Mouse (Mus musculus) layer of hippocampus, adult 8-10 months (tissue): ENCODE measurements around the gene Zfp281. TPM values are rescaled to one million over a fixed set of nuclear protein-coding genes. Genes with fewer than 3 reads are reported as not detected.

Source experiments
- DNase-seq, 2 experiments: peaks; one replicate each; pipeline ENCODE4 v3.0.0; 2022; ENCODE audit warnings: low spot score in 2 of 2
- total RNA-seq, 4 experiments: library from RNA; stranded (reverse); gene quantifications; 2 replicates each; pipeline ENCODE4 v1.2.4; 2022

The Zfp281 gene
- total RNA-seq, 4 experiments from 2014 or later: 34.4 to 37.8 (median 34.9) TPM

DNA sequence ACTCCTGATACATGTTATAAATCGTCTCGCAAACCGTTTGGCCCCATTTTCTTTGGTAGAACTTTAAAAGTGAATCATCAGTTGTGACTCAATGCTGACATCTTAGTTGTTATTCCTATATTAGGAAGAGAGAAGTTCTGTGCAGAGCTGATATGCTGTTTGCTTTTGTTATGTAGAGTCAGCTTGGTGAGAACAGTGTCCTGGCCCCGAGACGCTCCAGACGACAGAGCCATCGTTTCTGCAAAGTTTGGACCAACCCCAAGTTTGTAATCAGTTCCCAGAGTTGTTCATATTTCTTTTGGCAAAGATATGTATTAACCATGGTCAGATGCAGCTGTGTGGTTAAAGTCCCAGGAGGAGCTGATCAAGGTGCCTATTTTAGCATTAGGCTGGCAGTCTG lies 31.9 kb downstream of the Zfp281 start:
- DNase-seq: no peak

DNA sequence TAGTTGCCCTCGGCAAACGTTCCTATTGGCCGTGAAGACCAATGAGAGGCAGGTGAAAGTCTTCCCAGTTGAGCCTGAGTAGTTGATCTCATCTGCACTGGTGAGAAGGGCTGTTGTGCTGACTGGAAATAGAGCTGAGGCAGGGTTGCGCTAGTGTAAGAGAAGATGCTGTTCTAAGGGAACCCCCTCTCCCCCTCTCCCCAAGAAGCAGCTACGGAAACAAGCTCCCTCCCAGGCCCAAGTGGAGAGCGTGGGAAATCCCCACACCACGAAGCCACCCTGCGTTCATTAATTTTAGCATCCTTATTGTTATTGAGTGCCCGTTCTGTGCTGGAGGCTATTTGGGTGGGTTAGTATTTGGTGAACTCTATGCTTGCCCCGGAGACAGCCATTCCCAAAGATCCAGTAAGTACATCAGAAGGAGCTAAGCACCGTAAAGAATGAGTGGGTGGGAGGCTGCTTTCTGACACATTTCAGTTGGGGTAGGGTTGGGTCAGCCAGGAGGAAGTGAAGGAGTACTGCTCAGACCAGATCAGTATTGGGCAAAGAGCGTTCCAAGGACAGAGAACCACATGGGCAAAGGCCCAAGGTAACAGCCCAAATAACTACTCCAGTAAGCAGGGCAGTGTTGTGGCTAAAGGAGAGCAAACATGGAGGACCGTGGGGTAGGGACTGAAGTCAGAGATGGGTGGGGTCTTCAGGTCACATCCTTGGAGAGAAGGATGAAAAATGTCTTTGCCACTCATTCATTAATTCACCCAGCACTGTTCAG lies 33.9 kb downstream of the Zfp281 start:
- no peak for DNase-seq

- DNase-seq: no peak
These were observed 34.6 kb downstream of the Zfp281 start for GRCm38 (mm10) chr1:136659337-136659736.

DNA sequence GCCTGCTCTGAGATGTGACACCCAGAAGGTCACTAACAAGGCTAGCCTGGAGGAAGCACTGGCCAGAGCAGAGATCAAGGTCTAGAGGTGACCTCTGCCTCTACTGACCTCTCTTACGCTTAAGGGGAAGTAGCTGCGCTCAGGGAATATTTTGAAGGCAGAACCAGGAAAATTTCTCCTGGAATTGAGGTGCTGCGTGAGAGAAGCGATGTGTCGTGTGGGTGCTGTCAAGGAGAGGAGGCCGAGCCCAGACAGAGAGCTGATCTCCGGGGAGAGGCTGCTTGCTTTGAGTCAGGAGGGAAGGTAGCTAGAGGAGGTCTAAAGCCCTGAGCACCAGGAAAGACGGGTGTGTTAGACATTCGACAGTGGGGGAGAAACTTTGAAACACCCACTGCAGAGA lies 35.2 kb downstream of the Zfp281 start:
- DNase-seq: no peak

DNA sequence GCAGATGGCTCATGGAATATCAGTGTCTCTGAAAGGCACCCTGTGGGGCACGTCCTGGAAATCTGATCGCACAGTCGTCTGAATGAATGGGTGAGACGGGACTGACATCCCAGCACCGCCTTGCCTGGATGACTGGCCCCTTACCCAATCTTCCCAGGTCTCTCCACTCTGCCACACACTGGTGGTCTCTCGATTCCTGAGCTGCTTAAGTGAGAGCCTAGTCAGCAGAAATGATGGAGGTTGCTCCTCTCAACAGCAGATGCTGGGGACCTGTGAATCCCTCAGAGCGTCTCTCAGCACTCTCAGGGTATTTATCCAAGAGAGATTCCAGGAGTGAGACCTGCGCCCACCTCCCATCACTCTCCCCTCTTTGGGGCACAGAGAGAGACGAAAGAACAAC lies 36.8 kb downstream of the Zfp281 start:
- no peak for DNase-seq

DNA sequence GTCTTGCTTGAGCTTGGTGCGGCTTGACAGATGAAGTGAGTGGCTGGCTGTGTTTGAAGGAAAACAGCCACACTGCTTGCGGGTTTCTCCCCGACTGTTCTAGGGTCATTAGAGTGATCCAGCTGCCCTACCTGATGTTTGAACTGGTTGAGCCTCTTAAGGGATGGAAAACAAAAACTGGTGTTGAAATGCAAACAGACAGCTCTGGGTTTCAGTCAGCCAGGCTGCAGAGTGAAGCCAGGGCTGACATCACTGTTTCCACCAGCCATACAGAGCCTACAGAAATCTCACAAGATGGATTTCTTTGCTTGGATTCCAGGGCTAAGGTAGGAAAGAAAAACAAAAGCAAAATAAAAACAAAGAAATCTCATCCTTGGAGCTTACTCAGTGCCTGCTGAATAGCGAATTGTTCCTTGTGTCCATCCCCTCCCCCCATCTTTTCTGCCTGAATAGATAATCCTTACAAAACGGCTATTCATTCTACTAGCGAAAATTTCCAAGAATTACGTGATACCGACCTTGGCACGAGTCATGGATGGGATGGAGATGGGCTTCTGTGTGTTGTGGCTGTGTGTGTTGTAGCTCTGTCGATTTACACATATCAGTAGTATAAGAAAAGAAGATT lies 37.4 kb downstream of the Zfp281 start:
- peak in 1 of 2 experiments; percentile 51 for DNase-seq

- DNase-seq: no peak
These were observed 40.4 kb downstream of the Zfp281 start for GRCm38 (mm10) chr1:136664921-136665582.

- no peak for DNase-seq
These were observed 41.8 kb downstream of the Zfp281 start for GRCm38 (mm10) chr1:136666513-136666912.

DNA sequence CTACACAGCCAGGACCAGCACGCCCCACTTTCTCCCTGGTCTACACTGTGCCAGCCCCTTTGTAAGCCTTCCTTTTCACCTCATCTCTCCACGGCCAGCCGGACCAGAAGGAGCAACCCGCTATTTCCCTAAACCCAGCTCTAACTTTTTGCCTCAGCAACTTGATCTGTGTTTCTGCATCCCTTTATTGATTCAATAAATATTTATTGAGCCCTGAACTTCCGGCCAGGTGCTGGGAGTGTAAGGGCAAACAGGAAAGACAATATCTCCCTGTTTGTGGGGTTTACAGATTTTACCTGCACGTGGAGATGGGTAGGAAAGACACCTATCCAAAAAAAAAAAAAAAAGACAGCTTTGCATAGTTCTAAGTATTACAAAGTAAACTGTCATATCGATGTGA lies 45.2 kb downstream of the Zfp281 start:
- no peak for DNase-seq

DNA sequence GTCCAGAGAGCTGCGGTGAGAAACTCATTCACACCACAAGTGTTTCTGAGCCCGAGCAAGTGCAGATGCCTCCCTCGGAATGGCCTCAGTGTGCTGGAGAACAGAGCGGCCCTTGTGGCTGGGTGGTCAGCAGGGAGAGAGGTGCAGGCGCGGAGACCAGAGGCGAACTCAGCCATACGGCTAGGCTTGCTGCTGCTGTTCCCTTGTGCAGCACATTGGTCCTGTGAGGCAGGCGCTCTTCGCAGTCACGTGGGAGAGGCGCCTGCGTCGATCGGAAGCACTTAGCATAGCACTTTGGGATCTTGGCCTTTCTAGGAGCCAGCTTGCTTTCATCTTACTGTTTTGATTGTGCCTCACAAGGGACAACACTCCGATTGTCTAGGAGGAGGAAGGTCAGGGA lies 45.7 kb downstream of the Zfp281 start:
- DNase-seq: no peak

- no peak for DNase-seq
These were observed 47.2 kb downstream of the Zfp281 start for GRCm38 (mm10) chr1:136671767-136672434.

GRCm38 (mm10) chr1:136672564-136672963 lies 47.9 kb downstream of the Zfp281 start:
- no peak for DNase-seq

GRCm38 (mm10) chr1:136673293-136673692 lies 48.6 kb downstream of the Zfp281 start:
- DNase-seq: no peak

DNA sequence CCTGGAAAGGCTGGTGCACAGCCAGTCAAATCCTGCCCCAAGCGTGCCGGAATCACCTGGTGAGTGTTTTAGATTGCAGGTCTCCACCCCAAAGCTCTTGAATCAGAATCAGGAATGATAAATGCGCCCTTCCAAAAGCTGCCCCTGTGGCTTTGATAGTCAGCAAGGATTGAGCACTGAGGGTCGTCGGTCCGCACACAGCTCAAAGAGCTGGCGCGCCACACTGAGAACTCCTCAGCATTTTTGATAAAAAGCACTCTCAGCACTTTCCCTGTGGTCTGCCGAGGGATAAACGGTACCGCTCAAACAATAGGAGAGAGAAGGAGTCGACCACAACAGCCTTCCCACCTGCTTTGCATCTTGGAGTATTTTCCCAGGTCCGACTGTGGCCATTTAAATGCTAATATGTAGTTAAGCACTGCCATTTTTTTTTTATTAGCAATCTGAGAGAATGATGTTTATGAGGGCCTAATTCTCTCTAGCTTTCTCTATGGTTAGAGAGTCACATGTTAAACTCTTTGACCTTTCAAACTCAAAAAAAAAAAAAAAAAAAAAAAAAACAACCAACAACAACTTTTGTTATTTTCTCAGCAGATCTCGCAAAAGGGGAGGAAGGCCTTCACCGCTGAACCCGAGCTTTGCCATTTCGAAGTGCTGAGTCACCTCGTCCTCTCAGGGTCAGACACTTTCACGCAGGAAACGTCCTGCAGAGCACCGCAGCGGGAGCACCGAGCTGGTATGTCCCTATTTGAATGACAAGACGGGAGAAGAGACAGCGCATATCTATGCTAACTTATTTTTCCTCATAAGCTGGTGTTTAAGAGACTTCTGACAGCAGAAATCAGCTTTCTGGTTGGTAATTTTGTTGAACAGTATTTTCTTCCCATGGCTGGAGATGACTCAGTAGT lies 50.1 kb downstream of the Zfp281 start:
- DNase-seq: no peak

GRCm38 (mm10) chr1:136675736-136676444 lies 51.2 kb downstream of the Zfp281 start:
- no peak for DNase-seq

- no peak for DNase-seq
These were observed 51.7 kb downstream of the Zfp281 start for GRCm38 (mm10) chr1:136676445-136676755.

DNA sequence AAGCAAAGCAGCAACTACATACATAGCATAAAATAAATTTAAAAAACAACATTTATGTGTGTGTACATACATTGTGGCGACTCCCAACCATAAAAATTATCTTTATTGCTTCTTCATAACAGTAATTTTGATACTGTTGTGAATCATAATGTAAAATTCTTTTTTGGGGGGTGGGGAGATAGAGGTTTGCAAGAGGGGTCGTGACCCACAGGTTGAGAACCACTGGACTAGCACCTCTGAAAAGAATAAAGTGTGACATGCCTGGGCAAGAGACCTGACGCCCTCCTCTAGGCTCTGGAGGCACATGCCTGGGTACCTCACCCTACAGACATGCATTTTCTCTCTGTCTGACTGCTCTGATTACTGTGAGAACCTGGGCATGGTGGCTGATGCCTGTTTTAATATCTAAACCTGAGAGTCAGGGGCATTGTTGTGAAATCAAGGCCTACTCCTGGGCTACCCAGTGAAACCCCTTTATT lies 53.2 kb downstream of the Zfp281 start:
- DNase-seq: no peak

- DNase-seq: no peak
These were observed 54.1 kb downstream of the Zfp281 start for GRCm38 (mm10) chr1:136678836-136679235.
